Mouse (Mus musculus) neural tube, embryonic 15.5 days (tissue): ENCODE measurements around the gene Rai1. TPM values are rescaled to one million over a fixed set of nuclear protein-coding genes. Genes with fewer than 3 reads are reported as not detected.

ENCODE experiments used
- ATAC-seq: fragments of 200-750 bp; cut with Nextera tagmentation; 2 replicates; pipeline ENCODE4 v1.8.0; 2017; ENCODE audit warnings: mild to moderate bottlenecking, moderate TSS enrichment, moderate library complexity; ENCODE audit not compliant: low FRiP score
- H3K27ac ChIP-seq: fragments of 300-500 bp; sonication (generic); replicated peaks from 2 replicates; pipeline ENCODE4 v1.5.1; 2015; ENCODE audit warnings: mild to moderate bottlenecking, inconsistent platforms
- H3K27me3 ChIP-seq: fragments of 300-500 bp; sonication (generic); replicated peaks from 2 replicates; pipeline ENCODE4 v1.6.1; 2015; ENCODE audit warnings: inconsistent platforms
- H3K36me3 ChIP-seq: fragments of 300-500 bp; sonication (generic); 2 replicates; pipeline ENCODE4 v1.6.1; 2015; ENCODE audit warnings: inconsistent platforms
- H3K4me1 ChIP-seq: fragments of 300-500 bp; sonication (generic); 2 replicates; pipeline ENCODE4 v1.6.1; 2015; ENCODE audit warnings: inconsistent platforms
- H3K4me2 ChIP-seq: fragments of 300-500 bp; sonication (generic); 2 replicates; pipeline ENCODE4 v1.6.1; 2015; ENCODE audit warnings: inconsistent platforms, mild to moderate bottlenecking, moderate library complexity
- H3K4me3 ChIP-seq: fragments of 300-500 bp; sonication (generic); replicated peaks from 2 replicates; pipeline ENCODE4 v1.5.1; 2015; ENCODE audit warnings: mild to moderate bottlenecking, inconsistent platforms
- H3K9ac ChIP-seq: fragments of 300-500 bp; sonication (generic); replicated peaks from 2 replicates; pipeline ENCODE4 v1.6.1; 2015; ENCODE audit warnings: mild to moderate bottlenecking, inconsistent platforms
- H3K9me3 ChIP-seq: fragments of 300-500 bp; sonication (generic); replicated peaks from 2 replicates; pipeline ENCODE4 v1.6.1; 2016; ENCODE audit warnings: inconsistent platforms
- WGBS: fragments of 180-500 bp; shearing (Covaris S2); methylation state at CpG from one replicate; pipeline ENCODE4 v1.1.7; 2015; ENCODE audit warnings: mixed read lengths; 5-methylcytosine and 5-hydroxymethylcytosine counted together
- polyA plus RNA-seq: library from polyadenylated mRNA; unstranded; fragments of >200 nt; fragmentation: Nextera tagmentation; extraction: Ambion mirVana; gene quantifications from 2 replicates; pipeline ENCODE4 v1.2.1, GENCODE M21; 2015

The Rai1 gene
- polyA plus RNA-seq, 1 experiment from 2014 or later: 27.4 TPM

- Histone ChIP-seq H3K4me2 (no peak overlapping the region), H3K27ac (no peak overlapping the region), H3K9me3 (no peaks in the 10 kb centered on the region), H3K4me3 (no peak overlapping the region), H3K27me3 (no peaks in the 10 kb centered on the region), H3K4me1 (peaks cover 33% of the 10 kb centered on the region), H3K9ac (no peak overlapping the region), H3K36me3 (no peaks in the 10 kb centered on the region)
- no peak for ATAC-seq
These were observed 32.4 kb downstream of the Rai1 start for GRCm38 (mm10) chr11:60137170-60137569.

- Histone ChIP-seq H3K4me2 (peak overlapping the region; percentile 90), H3K36me3 (no peaks in the 10 kb centered on the region), H3K9ac (peak overlapping the region; percentile 84), H3K4me3 (peak overlapping the region; percentile 67), H3K4me1 (peaks cover 53% of the 10 kb centered on the region), H3K9me3 (no peaks in the 10 kb centered on the region), H3K27ac (peak overlapping the region; percentile 94), H3K27me3 (no peaks in the 10 kb centered on the region)
- ATAC-seq: peak; percentile 70
- 2% methylated on average over 24 of the region's 24 CpGs for WGBS
These were observed 34.4 kb downstream of the Rai1 start for GRCm38 (mm10) chr11:60139141-60139733.

GRCm38 (mm10) chr11:60139734-60140371 lies 35.0 kb downstream of the Rai1 start:
- under 1% methylated on average over 66 of the region's 66 CpGs for WGBS
- Histone ChIP-seq H3K36me3 (no peaks in the 10 kb centered on the region), H3K4me2 (peak overlapping the region; percentile 90), H3K9me3 (no peaks in the 10 kb centered on the region), H3K4me3 (peak overlapping the region; percentile 67), H3K4me1 (peaks cover 59% of the 10 kb centered on the region), H3K27me3 (no peaks in the 10 kb centered on the region), H3K27ac (peak overlapping the region; percentile 94), H3K9ac (peak overlapping the region; percentile 84)
- ATAC-seq: peak; percentile 80

- 1% methylated on average over 27 of the region's 32 CpGs for WGBS
- Histone ChIP-seq H3K9ac (peak overlapping the region; percentile 84), H3K36me3 (0 out of 2 replicates have a peak, but pooled peaks cover 4% of the 10 kb centered on the region), H3K4me3 (peak overlapping the region; percentile 67), H3K27ac (peak overlapping the region; percentile 94), H3K9me3 (no peaks in the 10 kb centered on the region), H3K4me1 (peaks cover 68% of the 10 kb centered on the region), H3K27me3 (no peaks in the 10 kb centered on the region), H3K4me2 (peak overlapping the region; percentile 90)
- ATAC-seq: no peak; the same call in 1 of the 2 replicates
These were observed 35.9 kb downstream of the Rai1 start for GRCm38 (mm10) chr11:60140586-60141284.

GRCm38 (mm10) chr11:60141285-60141608 lies 36.4 kb downstream of the Rai1 start:
- peak overlapping the region; percentile 67 for H3K4me3 ChIP-seq
- no peaks in the 10 kb centered on the region for H3K27me3 ChIP-seq
- 8% methylated on average over 7 of the region's 7 CpGs for WGBS
- H3K4me2 ChIP-seq: peak overlapping the region; percentile 90
- H3K9ac ChIP-seq: peak overlapping the region; percentile 84
- 0 out of 2 replicates have a peak, but pooled peaks cover 9% of the 10 kb centered on the region for H3K36me3 ChIP-seq
- H3K4me1 ChIP-seq: peaks cover 73% of the 10 kb centered on the region
- H3K27ac ChIP-seq: peak overlapping the region; percentile 94
- ATAC-seq: peak; percentile 4; the same call in 1 of the 2 replicates
- no peaks in the 10 kb centered on the region for H3K9me3 ChIP-seq

GRCm38 (mm10) chr11:60143086-60143485 lies 38.3 kb downstream of the Rai1 start:
- H3K36me3 ChIP-seq: peaks cover 19% of the 10 kb centered on the region; the same call in 1 of the 2 replicates
- H3K27me3 ChIP-seq: no peaks in the 10 kb centered on the region
- no peak overlapping the region for H3K9ac ChIP-seq
- H3K9me3 ChIP-seq: no peaks in the 10 kb centered on the region
- H3K4me3 ChIP-seq: no peak overlapping the region
- ATAC-seq: no peak
- H3K4me2 ChIP-seq: peak overlapping the region; percentile 90
- H3K27ac ChIP-seq: no peak overlapping the region
- 78% methylated on average over 4 of the region's 4 CpGs for WGBS
- peaks cover 85% of the 10 kb centered on the region for H3K4me1 ChIP-seq

GRCm38 (mm10) chr11:60146170-60146569 lies 41.4 kb downstream of the Rai1 start:
- no peaks in the 10 kb centered on the region for H3K27me3 ChIP-seq
- H3K27ac ChIP-seq: no peak overlapping the region
- peaks cover 95% of the 10 kb centered on the region for H3K4me1 ChIP-seq
- no peaks in the 10 kb centered on the region for H3K9me3 ChIP-seq
- H3K36me3 ChIP-seq: peaks cover 19% of the 10 kb centered on the region; the same call in 1 of the 2 replicates
- 86% methylated on average over 4 of the region's 4 CpGs for WGBS
- H3K4me3 ChIP-seq: no peak overlapping the region
- H3K4me2 ChIP-seq: no peak overlapping the region
- ATAC-seq: no peak
- H3K9ac ChIP-seq: no peak overlapping the region

- no peaks in the 10 kb centered on the region for H3K9me3 ChIP-seq
- no peak overlapping the region for H3K9ac ChIP-seq
- WGBS: 73% methylated on average over 5 of the region's 5 CpGs
- no peak overlapping the region for H3K4me2 ChIP-seq
- peaks cover 19% of the 10 kb centered on the region; the same call in 1 of the 2 replicates for H3K36me3 ChIP-seq
- H3K27me3 ChIP-seq: no peaks in the 10 kb centered on the region
- H3K4me1 ChIP-seq: peaks cover 76% of the 10 kb centered on the region
- no peak for ATAC-seq
- no peak overlapping the region for H3K4me3 ChIP-seq
- H3K27ac ChIP-seq: 0 out of 2 replicates have a peak overlapping the region, but pooled peaks have one; percentile 52
These were observed 43.8 kb downstream of the Rai1 start for GRCm38 (mm10) chr11:60148591-60148990.

GRCm38 (mm10) chr11:60149086-60149485 lies 44.3 kb downstream of the Rai1 start:
- no peak for ATAC-seq
- H3K9ac ChIP-seq: no peak overlapping the region
- 49% methylated on average over 3 of the region's 3 CpGs for WGBS
- H3K4me3 ChIP-seq: no peak overlapping the region
- no peaks in the 10 kb centered on the region for H3K9me3 ChIP-seq
- H3K27me3 ChIP-seq: no peaks in the 10 kb centered on the region
- H3K4me1 ChIP-seq: peaks cover 76% of the 10 kb centered on the region
- no peak overlapping the region for H3K4me2 ChIP-seq
- H3K27ac ChIP-seq: peak overlapping the region; percentile 52; the same call in 1 of the 2 replicates
- peaks cover 19% of the 10 kb centered on the region; the same call in 1 of the 2 replicates for H3K36me3 ChIP-seq

GRCm38 (mm10) chr11:60150677-60151076 lies 45.9 kb downstream of the Rai1 start:
- Histone ChIP-seq H3K4me2 (no peak overlapping the region), H3K27ac (no peak overlapping the region), H3K27me3 (no peaks in the 10 kb centered on the region), H3K36me3 (peaks cover 19% of the 10 kb centered on the region), H3K9ac (no peak overlapping the region), H3K4me1 (peaks cover 74% of the 10 kb centered on the region), H3K4me3 (no peak overlapping the region), H3K9me3 (no peaks in the 10 kb centered on the region)
- ATAC-seq: no peak
- WGBS: 73% methylated on average over 3 of the region's 3 CpGs

GRCm38 (mm10) chr11:60152339-60152738 lies 47.5 kb downstream of the Rai1 start:
- Histone ChIP-seq H3K4me2 (no peak overlapping the region), H3K27me3 (no peaks in the 10 kb centered on the region), H3K36me3 (peaks cover 6% of the 10 kb centered on the region), H3K4me3 (no peak overlapping the region), H3K9ac (no peak overlapping the region), H3K27ac (no peak overlapping the region), H3K4me1 (peaks cover 60% of the 10 kb centered on the region), H3K9me3 (no peaks in the 10 kb centered on the region)
- ATAC-seq: no peak
- WGBS: 95% methylated on average over 1 of the region's 1 CpGs
